Mouse (Mus musculus): ENCODE data around the gene Trp53tg5.

Gene Trp53tg5

DNA sequence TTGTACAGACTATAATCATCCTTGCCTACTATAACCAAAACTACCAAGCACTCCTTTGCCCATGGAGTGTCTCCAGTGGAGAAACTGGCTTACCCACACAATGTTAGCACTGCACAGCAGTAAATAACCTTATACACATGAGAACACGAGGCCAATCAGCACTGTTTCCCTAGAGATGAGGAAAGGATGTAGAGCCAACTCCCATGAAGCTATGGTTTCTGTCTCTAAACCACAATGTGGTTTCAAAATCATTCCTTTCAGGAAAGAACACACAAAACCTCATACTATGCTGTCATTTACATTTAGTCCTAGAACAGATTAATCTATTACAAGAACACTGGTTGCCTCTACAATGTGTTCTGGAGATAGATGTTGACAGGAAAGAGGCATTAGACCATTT, 22.8 kb upstream of the Trp53tg5 start:
- DNase-seq (ENCODE audit: low read depth, low spot score): no peak

DNA sequence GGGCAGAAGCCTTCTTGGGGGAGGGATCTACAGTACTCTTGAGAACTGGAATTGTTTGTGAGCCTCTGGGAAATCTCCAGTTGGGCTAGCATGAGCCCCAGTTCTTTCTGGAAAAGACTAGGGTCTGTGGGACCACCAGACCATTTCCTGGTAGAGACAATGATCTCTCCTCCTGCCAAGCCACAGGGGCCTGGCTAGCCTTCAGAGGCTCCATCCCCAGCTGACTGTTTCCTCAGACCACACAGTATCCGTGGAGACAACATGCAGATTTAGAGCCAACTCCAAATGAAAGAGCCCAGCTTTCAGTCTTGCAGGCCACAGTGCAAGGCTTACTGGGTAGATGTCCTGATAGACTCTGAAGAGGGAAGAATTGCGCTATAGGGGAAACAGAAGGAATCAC, 20.6 kb upstream of the Trp53tg5 start:
- DNase-seq (ENCODE audit: low read depth, low spot score): no peak

DNA sequence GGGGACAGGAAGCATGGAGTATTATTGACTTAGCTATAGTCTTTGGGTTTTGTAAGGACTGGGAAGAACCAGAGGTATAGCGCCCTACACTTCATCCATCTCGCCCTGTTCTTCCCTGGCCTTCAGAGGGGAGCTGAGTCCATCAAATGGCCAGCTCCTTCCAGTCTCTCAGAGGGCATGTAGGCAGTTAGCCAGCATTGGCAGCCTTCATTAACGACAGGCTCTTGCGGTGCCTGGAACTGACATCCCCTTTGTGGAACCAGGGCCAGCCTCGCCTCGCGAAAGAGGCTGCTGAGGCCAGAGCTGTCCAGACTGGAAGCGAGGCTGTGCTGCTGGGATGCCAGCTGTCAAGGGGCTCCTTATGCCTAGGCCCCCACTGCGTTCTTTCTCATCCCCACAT, 14.3 kb upstream of the Trp53tg5 start:
- DNase-seq (ENCODE audit: low read depth, low spot score): no peak

DNA sequence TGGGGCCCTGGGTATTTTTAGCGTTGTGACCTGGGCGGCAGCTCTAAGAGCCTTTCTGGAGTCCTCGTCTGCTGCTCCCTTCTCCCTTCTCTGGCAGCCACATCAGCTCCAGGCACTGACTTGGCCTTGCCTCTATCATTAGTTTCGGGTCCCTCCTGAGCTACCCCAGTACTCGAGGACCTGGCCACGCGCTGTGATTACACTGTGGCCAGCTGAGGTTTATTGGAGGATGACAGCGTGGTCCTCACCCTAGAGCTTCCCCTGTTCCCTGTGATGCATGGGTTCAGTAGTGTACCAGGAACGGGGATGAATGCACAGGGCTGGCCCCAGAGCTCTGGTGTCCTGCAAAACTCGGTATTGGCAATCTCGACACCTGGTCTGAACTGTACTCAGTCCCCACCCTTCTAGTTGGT, 13.6 kb upstream of the Trp53tg5 start:
- DNase-seq (ENCODE audit: low read depth, low spot score): no peak

DNA sequence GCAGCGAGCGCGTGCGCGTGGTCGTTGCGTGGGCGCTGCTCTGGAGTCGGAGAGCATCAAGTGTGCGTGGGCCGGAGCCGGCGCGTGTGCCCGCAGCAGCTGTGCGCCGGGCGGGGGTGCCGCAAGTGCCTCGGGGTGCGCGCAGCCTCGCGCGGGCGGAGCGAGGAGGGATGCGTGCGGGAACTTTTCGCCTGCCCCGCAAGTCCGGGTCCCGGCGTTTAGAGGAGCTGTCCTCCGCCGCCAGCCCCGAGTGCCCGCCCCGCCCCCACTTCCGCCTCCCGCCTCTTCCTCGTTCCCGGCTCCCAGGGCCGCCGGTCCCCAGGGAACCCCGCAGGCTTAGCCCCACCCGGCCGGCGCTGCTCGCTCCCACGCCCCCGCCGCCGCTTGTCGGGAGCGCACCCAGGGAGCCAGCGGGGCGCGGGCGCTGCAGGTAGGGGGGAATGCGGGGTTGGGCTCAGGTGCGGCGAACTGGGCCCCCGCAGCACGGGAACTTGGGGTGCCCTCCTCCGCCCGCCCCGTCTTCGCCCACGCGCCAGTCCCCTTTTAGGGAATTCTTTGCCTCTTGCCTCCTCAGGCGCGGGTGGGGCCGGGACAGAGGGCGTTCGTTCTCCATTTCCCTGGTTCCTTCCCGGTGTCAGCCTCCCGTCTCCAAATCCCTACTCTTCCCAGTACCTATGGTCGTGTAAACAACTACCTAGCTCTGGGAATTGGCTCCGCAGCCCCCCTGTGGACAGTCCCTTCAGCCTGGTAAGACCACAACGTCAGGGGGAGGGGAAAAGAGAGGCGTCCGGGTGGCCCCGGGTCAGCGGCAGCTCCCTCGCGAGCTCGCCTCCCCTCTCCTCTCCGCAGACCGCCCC, 13.0 kb upstream of the Trp53tg5 start:
- DNase-seq (ENCODE audit: low read depth, low spot score): no peak

DNA sequence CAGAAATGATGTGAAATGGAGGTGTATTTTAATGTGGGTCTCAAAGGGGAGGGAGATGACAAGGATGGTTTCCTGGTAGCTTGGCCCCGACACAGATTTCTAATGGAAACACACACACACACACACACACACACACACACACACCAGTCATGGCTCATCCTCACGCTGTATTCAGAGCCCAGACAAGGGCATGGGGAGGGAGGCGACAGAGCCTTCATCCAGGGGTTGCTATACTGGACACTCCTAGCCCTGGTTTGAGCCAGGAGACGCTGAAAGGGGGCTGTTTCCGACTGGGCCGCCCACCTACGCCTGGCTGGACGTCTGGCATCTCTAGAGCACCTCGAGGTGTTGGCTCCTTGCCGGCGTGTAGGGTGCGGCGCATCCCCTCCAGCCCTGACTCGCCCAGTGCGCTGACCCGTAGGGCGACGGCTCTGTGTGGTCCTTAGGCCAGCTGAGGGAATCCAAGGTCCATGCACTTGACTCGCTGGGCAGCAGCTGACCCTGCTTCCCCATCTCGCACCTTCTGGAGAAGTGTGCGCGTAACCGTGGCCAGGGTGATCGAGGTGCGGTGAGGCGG, 12.2 kb upstream of the Trp53tg5 start, which contains the start of gene Dbndd2:
Gene Dbndd2 (plus strand): TSS at position 426 of the 577 bp plus-strand sequence.
- no peak for DNase-seq (ENCODE audit: low read depth, low spot score)

DNA sequence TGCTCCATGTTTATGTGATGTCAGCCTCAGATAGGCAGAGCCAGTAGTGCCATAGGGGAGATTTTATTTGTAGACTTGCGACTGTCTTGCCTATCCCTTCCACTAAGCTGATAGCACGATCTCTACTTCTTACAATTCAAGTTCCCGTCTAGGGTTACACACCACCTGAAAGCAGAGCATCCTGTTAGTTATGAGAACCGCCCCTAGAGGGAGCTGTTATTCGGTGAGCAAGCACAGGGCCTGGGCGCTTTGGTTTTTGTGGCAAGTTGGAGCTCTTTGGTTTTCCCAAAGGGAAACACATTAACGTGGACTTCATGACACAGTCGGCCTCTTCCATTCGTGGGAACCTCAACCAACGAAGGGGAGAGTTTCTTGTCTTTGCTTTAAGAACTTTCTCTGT, 3.3 kb downstream of the Trp53tg5 start:
- DNase-seq (ENCODE audit: low read depth, low spot score): peak; percentile 22

DNA sequence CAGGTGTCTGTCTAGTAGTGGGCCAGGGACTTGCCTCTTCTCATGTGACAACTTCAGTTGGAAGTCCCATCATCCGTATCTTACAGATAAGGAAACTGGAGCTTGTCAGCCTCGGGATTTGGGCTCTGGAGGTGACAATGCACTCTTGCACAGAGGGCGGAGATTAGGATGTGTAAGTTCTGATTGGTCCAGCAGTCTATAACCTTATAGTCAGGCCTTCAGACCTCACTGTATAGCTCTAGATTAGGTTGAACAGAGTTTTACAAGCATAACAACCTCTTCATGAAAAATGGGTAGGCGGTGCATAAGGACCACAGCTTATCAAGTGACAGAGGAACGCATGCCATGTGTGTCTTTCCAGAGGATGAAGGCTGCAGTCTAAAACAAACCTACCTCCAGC, 6.7 kb downstream of the Trp53tg5 start:
- no peak for DNase-seq (ENCODE audit: low read depth, low spot score)

DNA sequence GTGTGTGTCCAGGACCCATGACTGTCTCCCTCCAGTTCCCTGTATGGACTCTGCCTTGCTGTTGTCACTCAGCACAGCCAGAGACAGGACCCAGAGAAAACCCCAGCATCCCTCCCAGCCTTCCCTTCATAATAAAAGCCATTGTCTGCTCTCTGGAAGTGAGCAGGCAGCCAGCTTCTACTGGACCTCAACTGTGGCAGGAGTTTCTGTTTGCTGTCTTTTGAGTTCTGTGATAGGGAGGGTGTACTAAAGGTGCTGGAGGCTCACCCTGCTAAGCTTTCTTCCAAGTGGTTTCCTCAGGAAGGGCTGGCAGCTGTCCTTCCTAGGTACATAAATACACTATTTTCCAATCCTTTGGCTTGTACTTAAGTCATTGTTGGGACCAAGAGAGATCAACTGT, 8.4 kb downstream of the Trp53tg5 start:
- no peak for DNase-seq (ENCODE audit: low read depth, low spot score)

DNA sequence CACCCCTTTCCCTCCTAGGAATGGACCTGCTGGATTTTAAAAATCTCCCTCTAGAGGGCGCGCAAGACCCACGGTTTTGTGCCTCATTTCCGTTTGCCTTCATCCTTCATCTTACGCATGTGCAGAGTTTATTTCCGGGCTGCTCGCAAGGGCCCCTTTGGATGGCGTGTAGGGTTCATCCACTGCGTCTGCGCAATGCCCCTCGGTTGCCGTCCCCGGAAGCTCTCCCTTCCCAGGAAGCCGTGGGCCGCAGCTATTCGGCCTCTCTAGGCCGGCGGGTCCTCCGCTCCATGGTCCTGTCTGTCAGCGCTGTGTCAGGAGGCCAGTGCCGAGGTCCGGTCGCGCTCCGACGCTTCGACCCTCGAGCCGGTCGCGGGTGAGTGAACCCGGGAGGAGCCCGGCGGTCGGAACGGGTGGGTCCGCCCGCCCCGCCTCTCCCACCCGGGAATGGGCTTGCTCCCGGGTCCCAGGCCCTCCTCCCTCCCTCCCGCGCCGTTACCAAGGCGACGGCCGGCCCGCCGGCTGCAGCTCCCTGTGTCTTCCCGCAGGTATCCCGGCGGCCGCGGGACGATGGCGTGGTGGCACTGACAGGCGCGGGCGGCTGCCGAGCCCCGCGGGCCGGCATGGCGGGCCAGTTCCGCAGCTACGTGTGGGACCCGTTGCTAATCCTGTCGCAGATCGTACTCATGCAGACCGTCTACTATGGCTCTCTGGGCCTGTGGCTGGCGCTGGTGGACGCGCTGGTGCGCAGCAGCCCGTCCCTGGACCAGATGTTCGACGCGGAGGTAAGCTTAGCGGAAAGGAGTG, 12.6 kb downstream of the Trp53tg5 start, which contains the start of gene Gm20458:
Gene Gm20458 (plus strand): TSS at position 223 of the 807 bp plus-strand sequence.
- DNase-seq (ENCODE audit: low read depth, low spot score): peak; percentile 77

DNA sequence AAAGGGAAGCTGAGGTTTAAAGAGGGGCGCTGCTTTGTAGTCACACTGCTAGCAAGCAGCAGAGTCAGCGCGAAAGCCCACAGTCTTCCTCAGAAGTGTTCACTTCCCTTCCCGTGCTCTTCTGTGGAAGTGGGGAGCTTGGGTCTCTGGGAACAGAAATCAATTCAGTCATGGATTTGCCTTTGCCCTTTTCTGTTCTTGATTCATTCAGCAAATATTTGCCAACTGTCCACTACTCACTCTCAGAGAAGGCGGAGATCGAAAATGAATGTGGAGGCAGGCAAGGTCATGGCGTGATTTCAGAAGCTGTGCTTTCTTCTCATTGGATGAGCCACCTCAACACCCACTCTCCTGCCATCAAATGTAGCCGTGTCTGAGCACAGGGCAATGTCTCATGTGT, 15.0 kb downstream of the Trp53tg5 start:
- DNase-seq (ENCODE audit: low read depth, low spot score): no peak

DNA sequence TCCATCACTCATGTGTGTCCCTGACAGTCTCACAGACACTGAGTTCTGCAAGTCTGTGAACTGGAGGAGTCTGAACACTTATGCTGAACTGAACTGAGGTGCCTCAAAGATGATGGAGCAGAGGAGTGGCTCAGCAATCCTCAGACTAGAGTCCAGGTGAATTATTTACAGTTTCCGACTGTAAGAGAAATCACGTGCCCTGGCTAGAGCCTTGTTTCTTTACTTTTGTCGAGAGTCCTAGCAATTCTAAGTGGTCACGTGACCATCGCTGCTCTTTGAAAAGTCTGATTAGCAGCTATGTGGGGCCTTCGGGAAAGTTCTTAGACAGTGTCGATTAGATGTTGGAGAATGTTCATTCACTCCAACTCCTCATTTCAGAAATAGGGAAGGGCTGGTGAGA, 15.6 kb downstream of the Trp53tg5 start:
- no peak for DNase-seq (ENCODE audit: low read depth, low spot score)

DNA sequence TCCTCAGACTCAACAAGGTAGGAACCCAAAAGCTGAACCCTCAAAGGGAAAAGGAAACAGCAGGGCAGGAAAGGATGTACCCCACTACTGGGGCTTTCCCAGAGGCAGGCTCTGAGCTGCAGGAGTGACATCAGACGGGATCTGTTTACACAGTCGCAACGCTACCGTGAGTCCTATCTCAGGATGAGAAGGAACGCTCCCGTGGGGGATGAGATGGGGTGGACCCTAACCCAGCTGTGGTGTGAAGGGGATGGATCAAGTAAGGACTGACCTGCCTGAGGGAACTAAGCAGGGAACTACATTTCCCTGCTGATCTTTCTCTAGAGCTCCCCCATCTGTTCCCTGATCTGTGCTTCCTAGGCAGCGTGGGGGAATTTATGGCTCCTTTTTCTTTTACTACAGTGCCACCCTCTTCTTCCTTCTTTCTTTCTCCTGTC, 16.6 kb downstream of the Trp53tg5 start, which contains the start of gene Sys1:
Gene Sys1 (plus strand): TSS at position 101 of the 437 bp plus-strand sequence.
- DNase-seq (ENCODE audit: low read depth, low spot score): no peak

DNA sequence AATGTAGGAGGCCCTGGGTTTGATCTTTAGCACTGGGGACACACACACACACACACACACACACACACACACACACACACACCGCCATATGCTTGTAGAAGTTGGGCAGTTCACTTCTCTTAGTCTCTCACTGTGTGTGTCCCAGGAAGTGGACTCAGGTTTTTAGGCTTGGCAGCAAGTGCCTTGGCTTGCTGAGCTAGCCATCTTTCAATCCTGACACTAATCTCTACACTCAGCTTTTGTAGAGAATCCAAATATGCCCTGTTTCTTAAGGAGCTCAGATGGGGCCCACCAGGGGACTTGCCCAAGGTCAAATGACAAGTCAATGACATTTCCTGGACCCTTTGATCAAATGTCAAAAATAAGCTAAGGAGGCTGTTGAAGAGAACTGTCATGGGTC, 17.1 kb downstream of the Trp53tg5 start:
- DNase-seq (ENCODE audit: low read depth, low spot score): no peak

DNA sequence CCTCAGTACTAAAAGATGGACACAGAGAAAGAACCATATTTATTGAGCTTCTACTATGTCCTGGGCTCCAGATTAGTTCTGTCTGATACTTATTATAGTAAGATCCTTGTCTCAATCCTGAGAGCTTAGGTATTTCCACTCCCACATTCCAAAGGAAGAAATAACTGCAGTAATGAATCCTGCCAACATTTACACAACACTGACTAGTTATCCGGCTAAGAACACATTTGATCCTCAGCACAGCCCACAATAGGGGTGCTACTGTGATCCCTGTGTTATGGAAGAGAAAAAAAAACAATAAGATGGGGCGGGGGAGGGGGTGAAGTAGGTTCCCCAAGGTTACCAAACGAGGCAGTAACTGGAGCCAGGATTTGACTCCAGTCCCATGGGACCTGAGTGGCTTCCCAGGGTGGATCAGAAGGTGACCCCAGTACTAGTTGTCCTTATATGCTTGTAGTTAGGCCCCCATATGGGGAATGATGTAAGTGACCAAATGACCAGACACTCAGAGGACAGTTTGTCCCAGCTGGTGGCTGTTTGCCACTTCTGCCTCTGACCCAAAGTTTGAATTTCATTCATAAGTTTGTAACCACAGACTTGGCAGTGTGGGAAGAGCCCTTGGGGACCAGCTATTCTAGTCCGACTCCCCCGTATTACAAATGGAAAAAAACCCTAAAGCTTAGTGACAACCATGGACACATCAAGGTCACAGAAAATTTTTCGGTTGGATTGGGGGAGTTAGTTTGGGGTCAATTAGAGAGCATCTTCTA, 17.9 kb downstream of the Trp53tg5 start:
- DNase-seq (ENCODE audit: low read depth, low spot score): no peak

DNA sequence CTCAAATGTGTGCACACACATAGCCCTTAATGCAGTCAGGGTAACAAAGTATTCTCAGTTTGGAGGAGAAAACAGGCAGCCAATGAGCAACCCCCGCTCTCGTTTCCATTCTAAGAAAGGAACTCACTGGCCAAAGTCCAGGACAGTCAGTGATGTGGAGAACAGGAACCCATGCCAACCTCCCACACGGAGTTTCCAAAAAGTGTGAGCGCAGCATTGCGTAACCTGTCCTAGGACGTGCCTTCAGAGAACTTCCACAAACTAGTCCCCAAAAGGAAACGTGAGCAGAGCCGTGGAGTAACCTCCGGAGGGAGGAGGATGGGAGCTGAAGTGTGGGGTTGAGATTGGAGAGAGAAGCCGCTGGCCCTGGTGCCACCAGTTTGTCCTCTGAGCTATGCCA, 18.7 kb downstream of the Trp53tg5 start:
- no peak for DNase-seq (ENCODE audit: low read depth, low spot score)

DNA sequence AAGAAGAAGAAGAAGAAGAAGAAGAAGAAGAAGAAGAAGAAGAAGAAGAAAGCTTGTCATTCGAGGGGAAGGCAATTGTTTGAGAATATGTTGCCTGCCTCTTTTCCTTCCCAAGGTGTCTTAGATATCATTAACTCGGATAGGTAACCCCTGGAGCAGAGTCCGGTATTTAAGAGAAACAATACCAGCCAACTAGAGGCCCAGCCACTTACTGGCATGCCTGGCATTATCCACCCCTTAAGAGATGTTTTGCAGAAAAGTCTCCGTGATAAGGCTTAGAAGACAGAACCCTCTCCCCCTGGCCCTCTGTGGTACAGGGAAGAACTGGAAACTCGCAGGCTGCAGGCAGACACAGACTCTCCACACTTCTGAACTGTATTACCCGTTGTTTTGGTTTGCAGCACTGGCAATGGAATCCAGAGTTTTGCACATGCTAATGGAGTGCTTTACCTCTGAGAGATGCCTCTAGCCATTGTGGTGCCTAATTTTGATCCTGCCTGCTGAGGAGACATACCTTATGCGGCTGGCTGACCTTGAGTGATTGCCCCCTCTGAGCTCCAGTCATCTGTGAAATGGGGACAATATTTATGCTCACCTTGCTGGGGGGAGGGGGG, 19.5 kb downstream of the Trp53tg5 start:
- no peak for DNase-seq (ENCODE audit: low read depth, low spot score)

DNA sequence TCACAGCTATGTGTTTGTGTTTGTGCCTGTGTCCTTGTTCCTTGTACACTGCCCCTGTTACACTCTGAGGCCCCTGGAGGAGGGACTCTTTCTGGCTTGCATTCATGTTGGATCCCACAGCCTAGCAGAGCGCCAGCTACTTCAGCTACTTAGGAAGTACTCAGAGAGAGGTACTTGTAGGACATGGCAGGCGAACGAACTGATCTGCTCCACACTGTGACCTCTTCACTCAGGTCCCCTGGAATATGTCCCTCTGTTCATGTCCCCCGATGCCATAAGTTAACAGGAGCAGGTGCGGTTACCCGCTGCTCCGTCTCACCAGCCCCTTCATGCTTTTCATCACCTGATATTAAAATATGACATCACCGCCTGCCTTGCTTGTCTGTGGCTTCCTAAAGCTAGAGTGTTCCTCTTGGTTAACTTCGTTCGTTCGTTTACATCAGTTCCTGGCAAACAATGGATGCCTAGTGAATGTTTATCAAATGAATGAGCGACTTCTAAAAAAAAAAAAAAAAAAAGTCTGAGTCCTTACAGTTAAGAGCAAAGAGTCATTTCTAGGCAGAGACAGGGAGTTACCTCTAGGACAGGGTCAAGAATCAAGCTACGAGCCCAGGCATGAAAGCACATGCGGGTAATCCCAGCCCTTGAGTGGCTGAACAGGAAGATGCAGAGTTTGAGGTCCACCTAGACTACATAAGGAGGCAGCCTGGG, 20.3 kb downstream of the Trp53tg5 start:
- no peak for DNase-seq (ENCODE audit: low read depth, low spot score)

DNA sequence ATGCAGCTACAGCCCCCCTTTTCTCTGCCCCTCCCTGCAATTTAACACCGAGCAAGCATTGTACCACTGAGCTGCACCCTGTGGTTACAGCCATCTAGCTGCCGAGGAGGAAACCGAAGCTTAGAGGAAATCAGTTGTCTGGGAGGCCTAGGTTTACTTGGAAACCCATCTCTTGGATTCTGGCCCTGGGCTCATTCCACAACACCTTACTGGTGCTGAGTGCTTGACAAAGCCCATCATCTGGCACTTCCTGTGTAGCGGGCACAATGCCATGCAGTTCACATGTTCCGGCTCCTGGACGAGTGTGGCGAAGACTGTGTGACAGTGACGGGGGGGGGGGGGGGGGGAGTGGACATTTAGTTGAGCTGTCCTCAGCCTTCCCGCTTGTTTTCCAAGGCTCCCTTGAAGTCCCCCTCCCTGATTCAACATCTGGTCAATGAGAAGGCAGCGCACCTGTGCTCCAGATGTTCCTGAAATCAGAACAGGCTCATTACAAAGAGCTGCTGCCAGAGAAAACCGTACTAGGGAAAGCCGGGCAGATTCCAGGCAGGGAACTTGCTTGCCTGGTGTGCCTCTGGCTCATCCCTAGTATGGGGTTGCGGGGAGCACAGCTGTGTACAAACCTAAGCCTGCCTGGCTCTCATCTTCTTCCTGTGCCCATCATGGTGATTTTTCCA, 21.4 kb downstream of the Trp53tg5 start:
- no peak for DNase-seq (ENCODE audit: low read depth, low spot score)
